Mouse (Mus musculus) liver, embryonic 14.5 days (tissue): ENCODE results near the gene Cyp2u1.
"Not testable (repeated sequence)": the region's sequence is repeated elsewhere in the genome, so short reads cannot be mapped to it uniquely, and the experiment has no call there.

Experiments
- CTCF ChIP-seq: IDR thresholded peaks from 2 replicates; pipeline ENCODE4 v1.5.1; 2016; ENCODE audit warnings: antibody characterized with exemption, low read depth, control low read depth
- EP300 ChIP-seq: IDR thresholded peaks from 2 replicates; pipeline ENCODE4 v1.6.1; 2016; ENCODE audit warnings: antibody characterized with exemption, low read depth

GRCm38 (mm10) chr3:131337749-131338148 is 34.7 kb upstream of the Cyp2u1 start:
- not testable (repeated sequence) for TF ChIP-seq CTCF, EP300
